Mouse (Mus musculus): ENCODE measurements around the gene Arhgap45.
A peak's percentile ranks its signal among the peaks of the same experiment; 100 is the strongest.

Gene Arhgap45

GRCm38 (mm10) chr10:80057683-80058326 is 41.4 kb downstream of the Arhgap45 start:
- no peak for DNase-seq

- no peak for DNase-seq
These were observed 46.7 kb downstream of the Arhgap45 start for GRCm38 (mm10) chr10:80063104-80063503.

- no peak for DNase-seq
These were observed 47.6 kb downstream of the Arhgap45 start for GRCm38 (mm10) chr10:80063877-80064650.

- no peak for DNase-seq
These were observed 52.8 kb downstream of the Arhgap45 start for GRCm38 (mm10) chr10:80069251-80069650.

DNA sequence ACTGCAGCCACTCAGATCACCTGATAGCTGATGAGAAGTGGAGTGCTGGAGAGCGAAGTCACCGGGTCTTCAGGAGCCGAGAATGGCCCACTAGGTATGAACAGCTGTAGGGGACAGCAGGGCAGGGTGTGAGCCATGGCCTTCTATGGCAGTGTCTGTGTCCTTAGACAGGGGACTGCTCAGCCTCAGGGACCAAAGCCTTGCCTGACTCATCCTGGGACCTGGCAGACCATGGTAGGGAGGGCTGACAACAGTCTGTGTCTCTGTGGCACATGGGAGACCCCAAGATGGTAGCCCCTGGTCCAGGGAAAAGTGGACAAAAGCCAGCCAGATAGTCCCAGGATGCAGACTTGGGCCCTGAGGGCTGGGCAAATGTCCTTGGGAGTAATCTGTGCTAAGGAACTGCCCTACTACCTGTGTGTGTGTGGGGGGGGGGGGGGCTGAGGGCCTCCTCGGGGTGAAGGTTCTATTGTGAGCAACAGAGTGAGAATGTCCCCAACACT is 53.5 kb downstream of the Arhgap45 start:
- no peak for DNase-seq

DNA sequence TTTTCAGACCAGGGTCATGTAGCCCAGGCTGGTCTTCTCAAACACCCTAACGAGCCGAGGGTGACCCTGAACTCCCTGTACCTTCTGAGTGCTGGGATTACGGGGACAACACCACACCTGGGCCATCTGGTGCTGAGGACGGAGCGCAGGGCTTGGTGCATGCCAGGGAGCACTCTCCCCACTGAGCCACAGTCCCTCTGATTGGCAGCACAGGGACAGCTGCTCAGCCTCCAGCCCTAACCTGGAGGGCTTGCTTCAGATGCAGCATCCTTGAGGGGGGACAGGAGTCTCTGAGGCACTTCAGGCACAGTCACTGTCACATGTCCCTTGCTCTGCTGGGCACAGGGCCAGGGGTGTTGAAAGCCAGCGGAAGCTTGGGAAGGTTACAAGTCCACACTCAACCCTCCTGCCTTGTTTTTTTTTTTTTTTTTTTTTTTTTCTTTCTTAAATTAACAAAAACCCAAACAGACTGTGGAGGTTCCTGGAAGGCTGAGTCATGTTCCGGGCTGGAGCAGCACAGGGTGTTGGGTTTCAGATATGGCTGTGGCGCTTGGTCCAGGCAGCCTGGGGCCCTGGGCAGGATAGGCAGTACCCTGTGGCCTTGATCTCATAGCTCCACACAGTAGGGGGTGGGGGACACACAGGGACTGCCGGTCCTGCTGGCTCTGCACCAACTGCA is 54.5 kb downstream of the Arhgap45 start:
- DNase-seq, result peak; percentile 93

- no peak for DNase-seq
These were observed 55.1 kb downstream of the Arhgap45 start for GRCm38 (mm10) chr10:80071516-80071900.

- peak; percentile 60 for DNase-seq
These were observed 56.4 kb downstream of the Arhgap45 start for GRCm38 (mm10) chr10:80072623-80073489.

- peak; percentile 79 for DNase-seq
These were observed 58.6 kb downstream of the Arhgap45 start for GRCm38 (mm10) chr10:80074813-80075601.

DNA sequence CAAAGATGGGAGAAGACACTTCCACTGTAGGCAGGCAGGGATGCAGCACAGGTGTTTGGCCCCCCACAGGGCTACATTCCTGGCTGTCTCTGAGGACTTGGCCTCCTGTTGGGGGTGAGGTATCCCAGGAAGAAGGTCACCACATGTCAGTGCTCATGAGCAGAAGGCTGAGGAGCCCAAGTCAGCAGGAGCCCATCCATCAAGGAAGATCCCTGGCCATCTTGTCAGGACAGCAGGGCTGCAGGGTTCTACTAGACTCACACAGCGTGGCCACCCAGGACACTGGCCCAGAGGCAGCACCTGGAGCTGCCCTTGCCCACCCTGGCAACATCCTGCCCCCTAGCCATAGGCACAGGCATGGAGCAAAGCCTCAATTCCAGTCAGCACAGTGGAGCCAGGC is 59.5 kb downstream of the Arhgap45 start:
- DNase-seq, result no peak

- DNase-seq, result no peak
These were observed 59.9 kb downstream of the Arhgap45 start for GRCm38 (mm10) chr10:80076386-80076785.

DNA sequence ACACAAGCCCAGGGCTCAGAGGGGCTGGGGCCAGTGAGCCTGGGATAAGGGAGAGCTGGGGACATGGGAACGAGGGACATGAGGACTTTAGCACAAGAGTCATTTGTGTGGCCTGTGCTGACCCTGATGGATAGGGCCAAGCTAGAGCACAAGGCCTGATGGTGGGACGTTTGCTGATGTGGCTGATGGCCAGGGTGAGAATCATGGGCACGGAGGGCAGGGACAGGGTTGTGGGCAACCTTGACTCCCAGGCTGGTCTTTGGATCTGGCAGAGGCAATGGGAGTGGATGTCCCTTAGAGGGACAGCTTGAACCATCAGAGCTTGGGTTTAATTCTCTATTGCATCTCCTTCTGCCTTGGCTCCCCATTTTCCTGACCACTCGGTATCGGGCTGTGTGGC is 60.9 kb downstream of the Arhgap45 start:
- DNase-seq, result no peak

DNA sequence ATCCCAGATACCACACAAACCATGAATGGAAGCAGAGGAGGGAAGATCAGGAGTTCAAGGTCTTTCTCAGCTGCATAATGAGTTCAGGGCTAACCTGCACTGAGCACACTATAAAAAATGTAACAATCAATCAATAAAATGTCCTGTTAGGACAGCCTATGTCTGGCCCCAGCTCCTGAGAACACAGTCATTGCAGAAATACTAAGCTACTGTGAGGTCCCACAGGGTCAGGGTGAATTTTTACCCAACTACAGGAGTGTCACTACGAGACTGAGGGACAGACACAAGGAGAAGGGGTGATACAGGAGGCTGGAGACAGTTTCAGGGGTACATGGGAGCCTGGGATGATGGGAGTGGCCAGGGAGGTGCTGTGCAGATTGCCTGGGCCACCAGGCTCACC is 61.9 kb downstream of the Arhgap45 start:
- no peak for DNase-seq

DNA sequence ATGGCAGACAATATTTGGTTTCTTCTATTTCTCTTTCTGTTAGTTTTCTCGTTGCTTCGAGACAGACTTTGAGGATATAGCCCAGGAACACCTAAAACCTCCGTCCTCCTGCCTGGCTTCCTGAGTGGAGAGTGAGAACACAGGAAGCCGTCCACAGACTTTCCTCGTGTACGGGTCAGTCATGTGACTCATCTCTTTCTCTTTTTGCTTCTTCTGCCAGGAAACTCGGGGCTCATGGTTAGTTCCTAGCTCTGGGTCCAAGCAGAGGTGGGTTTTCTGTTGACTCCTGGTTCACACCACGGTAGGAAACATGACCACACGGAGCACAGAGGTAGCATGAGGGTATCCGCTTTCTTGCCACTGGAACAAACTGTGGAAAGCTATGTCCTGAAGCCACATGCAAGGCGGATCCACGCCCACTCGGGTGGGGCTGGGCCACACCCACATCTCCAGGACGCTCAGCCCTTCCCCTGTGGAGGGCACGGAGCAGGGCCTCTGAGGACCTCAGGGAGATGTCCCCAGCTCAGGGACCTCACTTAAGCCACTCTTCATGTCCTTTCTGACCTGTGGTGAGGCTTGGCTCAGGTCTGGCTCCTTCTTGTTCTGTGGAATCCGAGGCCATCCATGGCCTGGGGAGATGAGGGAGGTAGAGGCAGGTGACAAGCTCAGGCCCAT is 64.1 kb downstream of the Arhgap45 start:
- no peak for DNase-seq
